Mouse (Mus musculus): ENCODE measurements at regions not wholly inside any gene's neighbourhood (a gene's known extent, or its start where the extent isn't known, plus 50 kb on each side); places are given as distances from the start of the nearest gene placed in this dataset.

- Histone ChIP-seq H3K9me3 (ENCODE audit: control insufficient read depth, low read length) (no peaks in the 10 kb centered on the region), H3K36me3 (ENCODE audit: control insufficient read depth, insufficient read depth, low read length) (no peaks in the 10 kb centered on the region), H3K9ac (ENCODE audit: low read length) (no peak overlapping the region), H3K4me1 (ENCODE audit: control insufficient read depth, insufficient read depth, low read length) (no peaks in the 10 kb centered on the region), H3K4me2 (ENCODE audit: low read depth, severe bottlenecking) (no peak overlapping the region), H3K27ac (replicated peaks; ENCODE audit: low read depth, low read length) (no peak overlapping the region), H3K27me3 (ENCODE audit: control insufficient read depth, insufficient read depth, low read length) (no peaks in the 10 kb centered on the region), H3K4me3 (ENCODE audit: low read depth, low read length) (no peak overlapping the region)
- 88% methylated on average over 6 of the region's 6 CpGs for WGBS
- DNase-seq (ENCODE audit: low spot score) = no peak
- no peak for ATAC-seq (ENCODE audit: insufficient number of reproducible peaks, low FRiP score, low TSS enrichment, low read depth)
These were observed 243.3 kb upstream of the Tenm2 start for GRCm38 (mm10) chr11:37478970-37479482.

GRCm38 (mm10) chr11:37474068-37474467 is 238.3 kb upstream of the Tenm2 start:
- H3K9ac ChIP-seq (ENCODE audit: low read length) = no peak overlapping the region
- H3K27me3 ChIP-seq (ENCODE audit: control insufficient read depth, insufficient read depth, low read length) = no peaks in the 10 kb centered on the region
- 81% methylated on average over 6 of the region's 6 CpGs for WGBS
- ATAC-seq (ENCODE audit: insufficient number of reproducible peaks, low FRiP score, low TSS enrichment, low read depth) (no peak), DNase-seq (ENCODE audit: low spot score) (no peak)
- H3K27ac ChIP-seq (replicated peaks; ENCODE audit: low read depth, low read length) = no peak overlapping the region
- H3K36me3 ChIP-seq (ENCODE audit: control insufficient read depth, insufficient read depth, low read length) = no peaks in the 10 kb centered on the region
- H3K4me1 ChIP-seq (ENCODE audit: control insufficient read depth, insufficient read depth, low read length) = no peaks in the 10 kb centered on the region
- no peaks in the 10 kb centered on the region for H3K9me3 ChIP-seq (ENCODE audit: control insufficient read depth, low read length)
- no peak overlapping the region for H3K4me2 ChIP-seq (ENCODE audit: low read depth, severe bottlenecking)
- no peak overlapping the region for H3K4me3 ChIP-seq (ENCODE audit: low read depth, low read length)

- H3K9me3 ChIP-seq (ENCODE audit: control insufficient read depth, low read length) = no peaks in the 10 kb centered on the region
- H3K4me2 ChIP-seq (ENCODE audit: low read depth, severe bottlenecking) = no peak overlapping the region
- H3K27me3 ChIP-seq (ENCODE audit: control insufficient read depth, insufficient read depth, low read length) = no peaks in the 10 kb centered on the region
- no peak overlapping the region for H3K9ac ChIP-seq (ENCODE audit: low read length)
- no peak for DNase-seq (ENCODE audit: low spot score)
- H3K4me1 ChIP-seq (ENCODE audit: control insufficient read depth, insufficient read depth, low read length) = no peaks in the 10 kb centered on the region
- H3K36me3 ChIP-seq (ENCODE audit: control insufficient read depth, insufficient read depth, low read length) = no peaks in the 10 kb centered on the region
- no peak overlapping the region for H3K27ac ChIP-seq (replicated peaks; ENCODE audit: low read depth, low read length)
- WGBS = 73% methylated on average over 9 of the region's 9 CpGs
- ATAC-seq (ENCODE audit: insufficient number of reproducible peaks, low FRiP score, low TSS enrichment, low read depth) = no peak
- no peak overlapping the region for H3K4me3 ChIP-seq (ENCODE audit: low read depth, low read length)
These were observed 228.1 kb upstream of the Tenm2 start for GRCm38 (mm10) chr11:37463658-37464420.

- DNase-seq (ENCODE audit: low spot score) (no peak), ATAC-seq (ENCODE audit: insufficient number of reproducible peaks, low FRiP score, low TSS enrichment, low read depth) (no peak)
- Histone ChIP-seq H3K27me3 (ENCODE audit: control insufficient read depth, insufficient read depth, low read length) (no peaks in the 10 kb centered on the region), H3K4me3 (ENCODE audit: low read depth, low read length) (no peak overlapping the region), H3K27ac (replicated peaks; ENCODE audit: low read depth, low read length) (no peak overlapping the region), H3K9me3 (ENCODE audit: control insufficient read depth, low read length) (no peaks in the 10 kb centered on the region), H3K4me2 (ENCODE audit: low read depth, severe bottlenecking) (no peak overlapping the region), H3K36me3 (ENCODE audit: control insufficient read depth, insufficient read depth, low read length) (no peaks in the 10 kb centered on the region), H3K9ac (ENCODE audit: low read length) (no peak overlapping the region), H3K4me1 (ENCODE audit: control insufficient read depth, insufficient read depth, low read length) (no peaks in the 10 kb centered on the region)
- WGBS = 82% methylated on average over 4 of the region's 4 CpGs
These were observed 226.6 kb upstream of the Tenm2 start for GRCm38 (mm10) chr11:37462375-37462774.

- Histone ChIP-seq H3K4me3 (ENCODE audit: low read depth, low read length) (no peak overlapping the region), H3K4me2 (ENCODE audit: low read depth, severe bottlenecking) (no peak overlapping the region)
These were observed 211.6 kb upstream of the Tenm2 start for GRCm38 (mm10) chr11:37447361-37447760.

GRCm38 (mm10) chr11:37446626-37447025 is 210.9 kb upstream of the Tenm2 start:
- Histone ChIP-seq H3K9me3 (ENCODE audit: control insufficient read depth, low read length) (no peaks in the 10 kb centered on the region), H3K4me2 (ENCODE audit: low read depth, severe bottlenecking) (no peak overlapping the region), H3K4me1 (ENCODE audit: control insufficient read depth, insufficient read depth, low read length) (no peaks in the 10 kb centered on the region), H3K27ac (replicated peaks; ENCODE audit: low read depth, low read length) (no peak overlapping the region), H3K9ac (ENCODE audit: low read length) (no peak overlapping the region), H3K4me3 (ENCODE audit: low read depth, low read length) (no peak overlapping the region), H3K36me3 (ENCODE audit: control insufficient read depth, insufficient read depth, low read length) (no peaks in the 10 kb centered on the region), H3K27me3 (ENCODE audit: control insufficient read depth, insufficient read depth, low read length) (no peaks in the 10 kb centered on the region)
- ATAC-seq (ENCODE audit: insufficient number of reproducible peaks, low FRiP score, low TSS enrichment, low read depth) (no peak), DNase-seq (ENCODE audit: low spot score) (no peak)
- 80% methylated on average over 1 of the region's 1 CpGs for WGBS

More at GRCm38 (mm10) chr11:37447361-37447760, 211.6 kb upstream of the Tenm2 start:
- H3K27ac ChIP-seq (replicated peaks; ENCODE audit: low read depth, low read length) = no peak overlapping the region
- DNase-seq (ENCODE audit: low spot score) = no peak
- no peak overlapping the region for H3K9ac ChIP-seq (ENCODE audit: low read length)
- no peaks in the 10 kb centered on the region for H3K4me1 ChIP-seq (ENCODE audit: control insufficient read depth, insufficient read depth, low read length)
- no peaks in the 10 kb centered on the region for H3K27me3 ChIP-seq (ENCODE audit: control insufficient read depth, insufficient read depth, low read length)
- no peaks in the 10 kb centered on the region for H3K9me3 ChIP-seq (ENCODE audit: control insufficient read depth, low read length)
- ATAC-seq (ENCODE audit: insufficient number of reproducible peaks, low FRiP score, low TSS enrichment, low read depth) = no peak
- H3K36me3 ChIP-seq (ENCODE audit: control insufficient read depth, insufficient read depth, low read length) = no peaks in the 10 kb centered on the region

- no peak for ATAC-seq (ENCODE audit: insufficient number of reproducible peaks, low FRiP score, low TSS enrichment, low read depth)
- WGBS = 69% methylated on average over 2 of the region's 2 CpGs
These were observed 207.0 kb upstream of the Tenm2 start for GRCm38 (mm10) chr11:37442781-37443180.

GRCm38 (mm10) chr11:37434600-37434999 is 198.8 kb upstream of the Tenm2 start:
- Histone ChIP-seq H3K4me2 (ENCODE audit: low read depth, severe bottlenecking) (no peak overlapping the region), H3K27ac (replicated peaks; ENCODE audit: low read depth, low read length) (no peak overlapping the region), H3K4me3 (ENCODE audit: low read depth, low read length) (no peak overlapping the region), H3K4me1 (ENCODE audit: control insufficient read depth, insufficient read depth, low read length) (no peaks in the 10 kb centered on the region), H3K36me3 (ENCODE audit: control insufficient read depth, insufficient read depth, low read length) (no peaks in the 10 kb centered on the region), H3K9ac (ENCODE audit: low read length) (no peak overlapping the region), H3K27me3 (ENCODE audit: control insufficient read depth, insufficient read depth, low read length) (no peaks in the 10 kb centered on the region), H3K9me3 (ENCODE audit: control insufficient read depth, low read length) (no peaks in the 10 kb centered on the region)
- 81% methylated on average over 2 of the region's 2 CpGs for WGBS
- DNase-seq (ENCODE audit: low spot score) (no peak), ATAC-seq (ENCODE audit: insufficient number of reproducible peaks, low FRiP score, low TSS enrichment, low read depth) (no peak)

More at GRCm38 (mm10) chr11:37442781-37443180, 207.0 kb upstream of the Tenm2 start:
- Histone ChIP-seq H3K9me3 (ENCODE audit: control insufficient read depth, low read length) (no peaks in the 10 kb centered on the region), H3K4me1 (ENCODE audit: control insufficient read depth, insufficient read depth, low read length) (no peaks in the 10 kb centered on the region), H3K27ac (replicated peaks; ENCODE audit: low read depth, low read length) (no peak overlapping the region), H3K4me2 (ENCODE audit: low read depth, severe bottlenecking) (no peak overlapping the region), H3K36me3 (ENCODE audit: control insufficient read depth, insufficient read depth, low read length) (no peaks in the 10 kb centered on the region), H3K27me3 (ENCODE audit: control insufficient read depth, insufficient read depth, low read length) (no peaks in the 10 kb centered on the region), H3K9ac (ENCODE audit: low read length) (no peak overlapping the region), H3K4me3 (ENCODE audit: low read depth, low read length) (no peak overlapping the region)
- no peak for DNase-seq (ENCODE audit: low spot score)

Measured in limb, embryonic 11.5 days (tissue).